Mouse (Mus musculus): ENCODE measurements at regions not wholly inside any gene's neighbourhood (a gene's known extent, or its start where the extent isn't known, plus 50 kb on each side); places are given as distances from the start of the nearest gene placed in this dataset.
"Not testable (repeated sequence)": the region's sequence is repeated elsewhere in the genome, so short reads cannot be mapped to it uniquely, and the experiment has no call there.

- TF ChIP-seq POLR2A (IDR thresholded peaks at IDR 0.05; ENCODE audit: low read depth, low read length); CTCF (conservative IDR thresholded peaks at IDR 0.05; ENCODE audit: insufficient read depth, insufficient read length, low read depth, low read length): not testable (repeated sequence)
These were observed 328.5 kb upstream of the Olfr1507 start for GRCm38 (mm10) chr14:52824005-52824404.

Measured in kidney, adult 2 months (tissue).